Mouse (Mus musculus) CH12.LX (cell line): ENCODE measurements around the gene Gm20388. TPM values are rescaled to one million over a fixed set of nuclear protein-coding genes. Genes with fewer than 3 reads are reported as not detected.

ENCODE experiments used
- DNase-seq: peaks from one replicate; pipeline ENCODE4 v3.0.0-alpha.2; 2013; ENCODE audit errors: extremely low read depth
- H3K27ac ChIP-seq: 2 replicates; pipeline ENCODE4 v1.5.1; 2012; ENCODE audit warnings: low read depth, mild to moderate bottlenecking, control low read depth, moderate library complexity; ENCODE audit not compliant: insufficient read depth
- H3K27me3 ChIP-seq: replicated peaks from 2 replicates; pipeline ENCODE3; 2012; ENCODE audit warnings: inconsistent platforms
- H3K36me3 ChIP-seq, 2 experiments: replicated peaks in 1 of 2; 2 replicates each; pipeline versions ENCODE3 to v1.6.1; 2012; ENCODE audit warnings: inconsistent platforms in 1 of 2, low read length in 1 of 2, mild to moderate bottlenecking in 1 of 2, mixed read lengths in 1 of 2, moderate library complexity in 1 of 2; ENCODE audit not compliant: control insufficient read depth in 1 of 2, insufficient read depth in 1 of 2
- H3K4me1 ChIP-seq, 2 experiments: 2 replicates each; pipeline ENCODE4 v1.6.1; 2012; ENCODE audit warnings: inconsistent platforms in 1 of 2, moderate library complexity in 1 of 2; ENCODE audit not compliant: insufficient read depth in 2 of 2, control insufficient read depth in 1 of 2
- H3K4me2 ChIP-seq: 2 replicates; pipeline ENCODE4 v1.6.1; 2012; ENCODE audit warnings: low read depth, mild to moderate bottlenecking, control low read depth; ENCODE audit not compliant: poor library complexity, insufficient read depth, severe bottlenecking
- H3K4me3 ChIP-seq, 3 experiments: fragments of 150-350 bp in 1 of 3; sonication (generic) in 1 of 3; replicated peaks in 1 of 3; 2 replicates each; pipeline versions ENCODE3 to v1.5.1; 2011 to 2012; ENCODE audit warnings: low read depth in 2 of 3, low read length in 2 of 3, mild to moderate bottlenecking in 2 of 3, moderate library complexity in 2 of 3, control low read depth in 1 of 3, improper control_type of control experiment in 1 of 3, inconsistent platforms in 1 of 3, mixed read lengths in 1 of 3; ENCODE audit not compliant: poor library complexity in 1 of 3
- H3K79me2 ChIP-seq: replicated peaks from 2 replicates; pipeline ENCODE4 v1.6.1; 2012; ENCODE audit warnings: mild to moderate bottlenecking, moderate library complexity; ENCODE audit not compliant: control insufficient read depth, poor library complexity, insufficient read depth, severe bottlenecking; ENCODE audit errors: extremely low read depth
- H3K9ac ChIP-seq: 2 replicates; pipeline ENCODE4 v1.6.1; 2012; ENCODE audit warnings: low read depth, mild to moderate bottlenecking, control low read depth, moderate library complexity; ENCODE audit not compliant: insufficient read depth
- H3K9me3 ChIP-seq: replicated peaks from 2 replicates; pipeline ENCODE3; 2012; ENCODE audit warnings: low read length, inconsistent platforms, mixed read lengths
- CHD2 ChIP-seq: IDR thresholded peaks from 2 replicates; pipeline ENCODE4 v1.6.1; 2011; ENCODE audit warnings: low read length, improper control_type of control experiment
- CTCF ChIP-seq, 2 experiments: IDR thresholded peaks in 1 of 2; conservative IDR thresholded peaks in 1 of 2; 2 replicates each; pipeline ENCODE4 v1.5.1; 2011 to 2012; ENCODE audit warnings: low read depth in 2 of 2, low read length in 2 of 2, improper control_type of control experiment in 1 of 2, inconsistent platforms in 1 of 2, mild to moderate bottlenecking in 1 of 2, moderate library complexity in 1 of 2
- E2F4 ChIP-seq: IDR thresholded peaks from 2 replicates; pipeline ENCODE4 v1.6.1; 2011; ENCODE audit warnings: low read depth, low read length, improper control_type of control experiment; ENCODE audit not compliant: insufficient replicate concordance
- EP300 ChIP-seq: IDR thresholded peaks from 2 replicates; pipeline ENCODE4 v1.6.1; 2011; ENCODE audit warnings: low read length, improper control_type of control experiment
- GABPA ChIP-seq: IDR thresholded peaks from 2 replicates; pipeline ENCODE4 v1.6.1; 2012; ENCODE audit warnings: low read depth, low read length, improper control_type of control experiment, inconsistent platforms; ENCODE audit not compliant: insufficient replicate concordance
- JUND ChIP-seq: conservative IDR thresholded peaks from 2 replicates; pipeline ENCODE4 v1.6.1; 2011; ENCODE audit warnings: low read depth, low read length, improper control_type of control experiment
- KAT2A ChIP-seq: IDR thresholded peaks from 2 replicates; pipeline ENCODE4 v1.6.1; 2012; ENCODE audit warnings: low read length, improper control_type of control experiment, inconsistent platforms; ENCODE audit not compliant: insufficient replicate concordance
- MAFK ChIP-seq: IDR thresholded peaks from 2 replicates; pipeline ENCODE4 v1.6.1; 2011; ENCODE audit warnings: low read length, improper control_type of control experiment; ENCODE audit not compliant: insufficient replicate concordance
- MAX ChIP-seq: IDR thresholded peaks from 2 replicates; pipeline ENCODE4 v1.6.1; 2011; ENCODE audit warnings: low read length, improper control_type of control experiment
- MAZ ChIP-seq: IDR thresholded peaks from 2 replicates; pipeline ENCODE4 v1.6.1; 2012; ENCODE audit warnings: low read depth, mild to moderate bottlenecking, inconsistent platforms, low read length, improper control_type of control experiment, moderate library complexity
- MEF2A ChIP-seq: IDR thresholded peaks from 2 replicates; pipeline ENCODE4 v1.6.1; 2014; ENCODE audit warnings: low read depth, mild to moderate bottlenecking, inconsistent platforms, low read length, improper control_type of control experiment, borderline replicate concordance
- MYC ChIP-seq: IDR thresholded peaks from 2 replicates; pipeline ENCODE4 v1.6.1; 2011; ENCODE audit warnings: low read depth, mild to moderate bottlenecking, improper control_type of control experiment, low read length
- NRF1 ChIP-seq: IDR thresholded peaks from 2 replicates; pipeline ENCODE4 v1.6.1; 2014; ENCODE audit warnings: low read depth, mild to moderate bottlenecking, inconsistent platforms, low read length, improper control_type of control experiment, moderate library complexity
- PAX5 ChIP-seq: IDR thresholded peaks from 2 replicates; pipeline ENCODE4 v1.6.1; 2012; ENCODE audit warnings: low read length, inconsistent platforms, mixed read lengths
- POLR2AphosphoS2 ChIP-seq: IDR thresholded peaks from 2 replicates; pipeline ENCODE4 v1.6.1; 2011; ENCODE audit warnings: low read depth, low read length, improper control_type of control experiment
- RCOR1 ChIP-seq: conservative IDR thresholded peaks from 2 replicates; pipeline ENCODE4 v1.6.1; 2012; ENCODE audit warnings: low read depth, mild to moderate bottlenecking, inconsistent platforms, low read length, improper control_type of control experiment
- SIN3A ChIP-seq: IDR thresholded peaks from 2 replicates; pipeline ENCODE4 v1.6.1; 2012; ENCODE audit warnings: low read length, improper control_type of control experiment, inconsistent platforms
- SMC3 ChIP-seq: IDR thresholded peaks from 2 replicates; pipeline ENCODE4 v1.6.1; 2011; ENCODE audit warnings: low read depth, low read length, improper control_type of control experiment
- TBP ChIP-seq: conservative IDR thresholded peaks from 2 replicates; pipeline ENCODE4 v1.6.1; 2011; ENCODE audit warnings: low read depth, low read length, improper control_type of control experiment
- TCF12 ChIP-seq: IDR thresholded peaks from 2 replicates; pipeline ENCODE4 v1.6.1; 2014; ENCODE audit warnings: low read depth, mild to moderate bottlenecking, inconsistent platforms, low read length, improper control_type of control experiment
- UBTF ChIP-seq: IDR thresholded peaks from 2 replicates; pipeline ENCODE4 v1.6.1; 2012; ENCODE audit warnings: low read depth, mild to moderate bottlenecking, inconsistent platforms, low read length, improper control_type of control experiment, moderate library complexity
- USF1 ChIP-seq: IDR thresholded peaks from 2 replicates; pipeline ENCODE4 v1.6.1; 2014; ENCODE audit warnings: low read depth, mild to moderate bottlenecking, inconsistent platforms, low read length, improper control_type of control experiment
- USF2 ChIP-seq: conservative IDR thresholded peaks from 2 replicates; pipeline ENCODE4 v1.6.1; 2011; ENCODE audit warnings: low read depth, low read length, improper control_type of control experiment
- ZC3H11A ChIP-seq: IDR thresholded peaks from 2 replicates; pipeline ENCODE4 v1.6.1; 2012; ENCODE audit warnings: low read depth, mild to moderate bottlenecking, inconsistent platforms, low read length, improper control_type of control experiment
- ZKSCAN1 ChIP-seq: IDR thresholded peaks from 2 replicates; pipeline ENCODE4 v1.6.1; 2012; ENCODE audit warnings: low read depth, inconsistent platforms, low read length, improper control_type of control experiment, borderline replicate concordance
- ZNF384 ChIP-seq: IDR thresholded peaks from 2 replicates; pipeline ENCODE4 v1.6.1; 2012; ENCODE audit warnings: low read depth, low read length, improper control_type of control experiment, inconsistent platforms
- dilution Hi-C: fragments of 300-500 bp; cut with MboI; formaldehyde crosslinking; loops from 2 replicates; pipeline ENCODE4 v1.14.3; 2020; ENCODE audit warnings: low sequenced_read_pairs; ENCODE audit not compliant: extremely low pct_unique_long_range_greater_than_20kb, extremely low pct_ligation_motif_present
- in situ Hi-C: fragments of 300-500 bp; cut with MboI; formaldehyde crosslinking; loops from 3 replicates; pipeline ENCODE4 v1.14.3; 2019; ENCODE audit warnings: low sequenced_read_pairs, low pct_ligation_motif_present, low pct_unique_long_range_greater_than_20kb, mixed read lengths
- polyA plus RNA-seq: library from polyadenylated mRNA; unstranded; fragments of >175 nt; gene quantifications from 2 replicates; pipeline ENCODE4 v1.2.1, GENCODE M21; 2012; ENCODE audit warnings: low read depth; ENCODE audit not compliant: insufficient read length
- total RNA-seq, 2 experiments: library from RNA; depleted of rRNA; stranded (reverse); fragments of 300-350 nt in 1 of 2; fragments of >200 nt in 1 of 2; gene quantifications; 2 replicates each; pipeline ENCODE4 v1.2.3; 2012 to 2014

The Gm20388 gene
- total and polyA plus RNA-seq, 3 experiments, result 14.8 to 26.3 (median 22.2) TPM

DNA sequence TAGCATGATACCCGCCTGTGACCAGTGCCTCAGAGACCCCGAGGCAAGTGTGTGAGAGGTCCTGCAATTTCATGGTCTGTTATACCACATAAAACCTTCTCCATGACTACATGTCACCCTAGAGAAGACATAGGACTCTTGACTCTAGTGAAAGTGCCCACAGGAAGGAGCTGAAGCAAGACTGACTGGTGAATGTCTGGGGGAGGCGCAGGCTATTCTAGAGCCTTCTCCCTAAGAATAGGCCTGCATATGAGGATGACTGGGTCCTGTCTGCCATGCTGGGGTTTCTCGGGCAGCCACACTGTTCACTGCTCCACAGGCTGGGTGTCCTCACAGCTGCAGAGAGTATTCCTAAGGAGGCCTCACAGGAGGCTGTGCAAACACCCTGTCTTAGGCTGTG is 4393.5 kb downstream of the Gm20388 start:
- dilution Hi-C loops, result no loop called here
- TF ChIP-seq MAZ, result no peak
- Histone ChIP-seq H3K4me2 (no peak overlapping the region), H3K4me1 (peaks cover 0 to 29% of the 10 kb centered on the region in 2 experiments; a peak in 2 of 4 replicates), H3K27me3 (no peaks in the 10 kb centered on the region), H3K4me3 (no peak overlapping the region), H3K9ac (no peak overlapping the region), H3K79me2 (no peaks in the 10 kb centered on the region), H3K9me3 (no peaks in the 10 kb centered on the region), H3K36me3 (peaks cover 14 to 81% of the 10 kb centered on the region in 2 experiments), H3K27ac (no peak overlapping the region)
- in situ Hi-C loops, result no loop called here
- DNase-seq, result no peak

DNA sequence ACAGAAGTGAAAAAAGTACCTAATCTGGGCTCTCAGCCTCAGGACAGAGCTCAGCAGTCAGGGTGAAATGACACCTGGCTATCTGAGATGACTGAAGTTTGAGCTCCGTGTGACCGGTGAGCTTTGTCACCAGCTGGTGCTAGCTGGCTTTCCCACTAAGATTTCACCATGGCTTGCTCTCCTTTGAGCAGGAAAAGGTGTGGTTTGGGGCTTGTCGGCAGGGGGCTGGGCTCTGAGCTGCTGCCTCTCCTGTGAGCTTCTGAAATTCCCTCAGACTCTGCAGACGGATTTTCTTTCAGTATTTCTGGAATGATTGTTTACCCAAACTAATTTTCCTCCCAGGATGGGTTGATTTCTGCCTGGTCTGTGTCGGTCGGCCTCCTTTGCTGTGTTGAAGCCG is 4395.9 kb downstream of the Gm20388 start:
- Histone ChIP-seq H3K79me2 (no peaks in the 10 kb centered on the region), H3K36me3 (peaks cover 14 to 92% of the 10 kb centered on the region in 2 experiments), H3K9me3 (no peaks in the 10 kb centered on the region), H3K27ac (no peak overlapping the region), H3K27me3 (no peaks in the 10 kb centered on the region), H3K4me2 (no peak overlapping the region), H3K9ac (no peak overlapping the region), H3K4me3 (no peak overlapping the region), H3K4me1 (peaks cover 0 to 27% of the 10 kb centered on the region in 2 experiments; a peak in 2 of 4 replicates)
- DNase-seq, result no peak
- dilution Hi-C loops (no loop called here), in situ Hi-C loops (no loop called here)
- TF ChIP-seq ZKSCAN1, result no peak
- no peak for TF ChIP-seq NRF1
- no peak for TF ChIP-seq GABPA
- no peak for TF ChIP-seq MEF2A
- TF ChIP-seq UBTF, result no peak
- TF ChIP-seq PAX5, result no peak
- no peak for TF ChIP-seq CHD2
- TF ChIP-seq TCF12, result no peak
- no peak for TF ChIP-seq MYC
- no peak for TF ChIP-seq POLR2AphosphoS2
- no peak for TF ChIP-seq RCOR1
- TF ChIP-seq TBP, result no peak

DNA sequence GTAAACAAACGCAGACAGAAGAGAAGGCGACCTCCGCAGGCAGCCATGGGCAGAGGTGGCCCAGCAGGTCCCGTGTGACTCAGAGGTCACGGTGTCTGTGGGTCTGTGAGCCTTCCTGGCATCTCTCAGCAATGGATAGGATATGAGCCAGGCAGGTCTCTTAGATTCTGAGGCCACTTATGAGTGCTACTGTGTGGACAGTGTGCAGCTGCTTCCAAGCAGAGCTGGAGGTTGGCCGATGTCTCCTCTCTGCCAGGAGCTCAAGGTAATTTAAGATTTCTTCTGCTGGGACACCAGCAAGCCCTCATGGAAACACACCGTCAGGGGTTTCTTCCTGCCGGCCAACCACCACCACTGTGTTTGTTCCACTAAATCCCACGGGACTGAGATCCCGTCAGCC is 4397.1 kb downstream of the Gm20388 start:
- dilution Hi-C loops (no loop called here), in situ Hi-C loops (no loop called here)
- no peak for TF ChIP-seq SMC3
- TF ChIP-seq KAT2A, result no peak
- no peak for TF ChIP-seq CTCF (conservative IDR thresholded peaks at IDR 0.05 in 1 of 2, IDR thresholded peaks at IDR 0.05 in 1 of 2; ENCODE audit: low read depth in 2 of 2, low read length in 2 of 2)
- TF ChIP-seq ZNF384, result no peak
- no peak for TF ChIP-seq USF1
- TF ChIP-seq MAX, result no peak
- no peak for TF ChIP-seq MAFK
- no peak for TF ChIP-seq RCOR1
- no peak for TF ChIP-seq JUND
- TF ChIP-seq SIN3A, result no peak
- TF ChIP-seq ZC3H11A, result no peak
- TF ChIP-seq USF2, result no peak
- no peak for TF ChIP-seq EP300
- TF ChIP-seq TCF12, result no peak
- TF ChIP-seq CHD2, result no peak
- TF ChIP-seq E2F4, result no peak
- TF ChIP-seq TBP, result no peak
- no peak overlapping the region for H3K4me3 ChIP-seq
- no peaks in the 10 kb centered on the region for H3K9me3 ChIP-seq
- peaks cover 14 to 90% of the 10 kb centered on the region in 2 experiments for H3K36me3 ChIP-seq
- H3K4me2 ChIP-seq, result no peak overlapping the region
- no peaks in the 10 kb centered on the region for H3K79me2 ChIP-seq
- DNase-seq, result no peak
- H3K9ac ChIP-seq, result no peak overlapping the region
- H3K4me1 ChIP-seq, result peaks cover 0 to 27% of the 10 kb centered on the region in 2 experiments; a peak in 2 of 4 replicates
- H3K27ac ChIP-seq, result no peak overlapping the region
- H3K27me3 ChIP-seq, result no peaks in the 10 kb centered on the region
